Mouse (Mus musculus): ENCODE data around the gene Prl3c1. TPM values are rescaled to one million over a fixed set of nuclear protein-coding genes. Genes with fewer than 3 reads are reported as not detected.
"Not testable (repeated sequence)": the region's sequence is repeated elsewhere in the genome, so short reads cannot be mapped to it uniquely, and the experiment has no call there.

Prl3c1 gene
- not detected for total RNA-seq (2021)

DNA sequence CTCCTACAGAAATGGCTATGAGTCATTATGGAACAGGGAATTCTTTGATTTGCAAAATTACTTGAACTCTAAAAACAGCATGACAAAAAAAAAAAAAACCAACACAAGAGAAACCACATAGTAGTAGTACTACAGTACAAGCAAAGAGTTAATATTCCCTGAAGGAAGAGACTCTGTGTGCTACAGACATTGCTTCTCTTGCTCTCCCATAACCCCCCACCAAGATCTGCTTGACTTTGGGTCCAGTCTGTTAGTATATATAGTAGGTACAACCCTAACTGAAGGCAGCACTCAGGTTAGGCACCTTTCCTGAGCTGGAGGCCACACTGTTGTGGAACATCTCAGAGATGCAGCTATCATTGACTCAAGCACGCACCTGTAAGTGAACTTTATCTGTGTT is at the start of gene Prl3c1:
Gene Prl3c1 (plus strand): TSS at position 301 of the 400 bp plus-strand sequence.
- intact Hi-C loops (cut with DNase I): no loop called here
- no peak for DNase-seq

GRCm38 (mm10) chr13:27148264-27148663 is 48.2 kb upstream of the Prl3c1 start:
- intact Hi-C loops (cut with DNase I): no loop called here
- no peak for DNase-seq

DNA sequence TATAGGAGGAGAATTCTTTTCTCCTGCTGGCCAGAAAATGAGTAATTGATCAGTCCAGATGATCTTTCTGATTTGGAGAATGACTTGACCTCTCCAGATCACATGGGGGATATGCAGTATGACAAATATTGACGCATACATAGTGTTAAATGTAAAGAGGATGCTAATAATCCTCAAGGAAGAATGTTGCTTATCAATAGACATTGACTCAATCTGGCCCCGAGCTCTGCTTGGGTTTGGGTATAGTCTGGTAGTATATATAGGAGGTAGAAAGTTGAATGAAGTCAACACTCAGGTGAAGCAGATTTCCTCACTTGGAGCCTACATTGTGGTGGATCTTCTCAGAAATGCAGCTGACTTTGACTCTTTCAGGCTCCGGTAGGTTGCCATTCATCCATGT is 40.0 kb upstream of the Prl3c1 start, which contains the start of gene Prl3d3:
Gene Prl3d3 (plus strand): TSS at position 301 of the 400 bp plus-strand sequence.
- intact Hi-C loops (cut with DNase I); DNase-seq: not testable (repeated sequence)

- intact Hi-C loops (cut with DNase I): no loop called here
- DNase-seq: no peak
These were observed 45.1 kb downstream of the Prl3c1 start, which contains the start of gene Prl3b1 for GRCm38 (mm10) chr13:27241547-27241946. Gene Prl3b1 (plus strand): TSS chr13:27241847.

Other genes starting within 250 kb of the Prl3c1 start
- gene Prl, start 139.1 kb upstream of the Prl3c1 start, total RNA-seq (2021): not detected
- not detected for gene Prl3d1, start 102.5 kb upstream of the Prl3c1 start, total RNA-seq (2021)
- gene Prl3d2, start 75.0 kb upstream of the Prl3c1 start, total RNA-seq (2021): not detected
- gene Prl3d3, start 39.9 kb upstream of the Prl3c1 start, total RNA-seq (2021): not detected
- not detected for gene Prl3b1, start 45.2 kb downstream of the Prl3c1 start, total RNA-seq (2021)
- not detected for gene Prl3a1, start 62.8 kb downstream of the Prl3c1 start, total RNA-seq (2021)
- not detected for gene Prl6a1, start 116.0 kb downstream of the Prl3c1 start, total RNA-seq (2021)
- gene Prl8a2, start 149.0 kb downstream of the Prl3c1 start, total RNA-seq (2021): not detected
- not detected for gene Prl2b1, start 194.2 kb downstream of the Prl3c1 start, total RNA-seq (2021)
- gene Prl8a6, start 242.0 kb downstream of the Prl3c1 start, total RNA-seq (2021): not detected

Measured in left cerebral cortex, postnatal 4 days (tissue).